In genomic region chr9:61895014-61895413, GRCm38 (mm10) we compare ENCODE assay signal across 13 mouse cellular contexts. TPM values are rescaled to one million over a fixed set of nuclear protein-coding genes. Genes with fewer than 3 reads are reported as not detected.
DNase-seq lines count a peak whose midpoint lies in the region; ATAC-seq lines count a peak whose summit lies in the region.
"Had no signal": no experiment of that assay in that cellular context is flagged by ENCODE, and none has a peak within 500 bp of the region (broad histone marks: within the 10 kb centered on the region; RNA-seq: fewer than 3 reads in every experiment).

No protein-coding gene starts in this region.

- no peaks in the 10 kb centered on the region for H3K9me3 ChIP-seq in embryonic facial prominence, embryonic 12.5 days
- H3K9me3 ChIP-seq in kidney, embryonic 14.5 days (ENCODE audit: control insufficient read depth, low read length) = no peaks in the 10 kb centered on the region
- H3K9me3 ChIP-seq: heart, embryonic 13.5 days; intestine, embryonic 15.5 days had no signal

- H3K27me3 ChIP-seq in embryonic facial prominence, embryonic 12.5 days = peaks cover 10% of the 10 kb centered on the region; the same call in 1 of the 2 replicates
- H3K27me3 ChIP-seq in kidney, embryonic 14.5 days (ENCODE audit: control insufficient read depth, insufficient read depth, low read length) = peaks cover 12% of the 10 kb centered on the region

- H3K36me3 ChIP-seq in embryonic facial prominence, embryonic 12.5 days = no peaks in the 10 kb centered on the region
- H3K36me3 ChIP-seq in kidney, embryonic 14.5 days (ENCODE audit: control insufficient read depth, insufficient read depth, low read length) = no peaks in the 10 kb centered on the region
- H3K36me3 ChIP-seq: heart, embryonic 13.5 days; intestine, embryonic 15.5 days had no signal

- H3K4me3 ChIP-seq in embryonic facial prominence, embryonic 12.5 days = no peak overlapping the region
- H3K4me3 ChIP-seq in kidney, embryonic 14.5 days (ENCODE audit: low read length) = no peak overlapping the region
- H3K4me3 ChIP-seq: heart, embryonic 13.5 days; intestine, embryonic 15.5 days had no signal

- H3K4me1 ChIP-seq in embryonic facial prominence, embryonic 12.5 days = peaks cover 16% of the 10 kb centered on the region
- peaks cover 6% of the 10 kb centered on the region; the same call in 1 of the 2 replicates for H3K4me1 ChIP-seq in kidney, embryonic 14.5 days (ENCODE audit: control insufficient read depth, insufficient read depth, low read length)
- H3K4me1 ChIP-seq: intestine, embryonic 15.5 days had no signal

- no peak overlapping the region for H3K9ac ChIP-seq in embryonic facial prominence, embryonic 12.5 days
- 0 out of 2 replicates have a peak overlapping the region, but pooled peaks have one; percentile 4 for H3K9ac ChIP-seq in kidney, embryonic 14.5 days (ENCODE audit: low read depth, low read length)
- H3K9ac ChIP-seq: heart, embryonic 13.5 days; intestine, embryonic 15.5 days; liver, postnatal 0 days had no signal

- no peak overlapping the region for H3K4me2 ChIP-seq in embryonic facial prominence, embryonic 12.5 days (replicated peaks)
- no peak overlapping the region for H3K4me2 ChIP-seq in kidney, embryonic 14.5 days (replicated peaks; ENCODE audit: low read depth, low read length)
- H3K4me2 ChIP-seq: heart, embryonic 13.5 days; intestine, embryonic 15.5 days had no signal

- no peak for ATAC-seq in embryonic facial prominence, embryonic 12.5 days (ENCODE audit: insufficient number of reproducible peaks, insufficient read depth, low FRiP score, low TSS enrichment)
- peak; percentile 53; the same call in 1 of the 2 replicates for ATAC-seq in kidney, embryonic 14.5 days (ENCODE audit: low FRiP score, low TSS enrichment)
- ATAC-seq in monocyte, adult 5-6 weeks (replicated peaks; ENCODE audit: insufficient number of reproducible peaks, low FRiP score, low TSS enrichment, poor library complexity, severe bottlenecking) = no peak
- ATAC-seq: activated CD4-positive, CD25-positive, alpha-beta regulatory T cell, adult 4 months; forebrain, embryonic 14.5 days; intestine, embryonic 15.5 days; liver, postnatal 0 days had no signal

- 29% methylated on average over 8 of the region's 8 CpGs for WGBS in embryonic facial prominence, embryonic 12.5 days
- WGBS in kidney, embryonic 14.5 days = 39% methylated on average over 8 of the region's 8 CpGs

- 0 out of 2 replicates have a peak overlapping the region, but pooled peaks have one; percentile 5 for H3K27ac ChIP-seq in embryonic facial prominence, embryonic 12.5 days
- peak overlapping the region; percentile 71 for H3K27ac ChIP-seq in kidney, embryonic 14.5 days (ENCODE audit: low read depth, low read length)
- H3K27ac ChIP-seq: heart, embryonic 13.5 days; intestine, embryonic 15.5 days had no signal

- DNase-seq in adrenal gland, postnatal 25 days = peak; percentile 22
- peak; percentile 49 for DNase-seq in lung, postnatal 25 days (ENCODE audit: low spot score)
- no peak for DNase-seq in cerebellum, adult 11 months
- DNase-seq in right cerebral cortex, postnatal 14 days = no peak
- DNase-seq: cerebellum, adult 2 months; liver, postnatal 0 days had no signal

RNA-seq across cellular contexts. Expression of gene Rplp1, which starts 19.3 kb away (rescaled TPM):
- total RNA-seq in adrenal gland, postnatal 25 days (2021) = 1,828 and 1,881 TPM in 2 replicates
- 1,059 and 1,095 TPM in 2 replicates for polyA plus RNA-seq in embryonic facial prominence, embryonic 12.5 days (2016; fragmentation: Nextera tagmentation; extraction: Ambion mirVana)
- polyA plus RNA-seq in kidney, embryonic 14.5 days (2014; fragmentation: Nextera tagmentation; extraction: Ambion mirVana) = 1,603 and 2,211 TPM in 2 replicates
- 2,240 to 3,679 TPM (median 3,046 TPM) in 3 replicates for total RNA-seq in monocyte, adult 5-6 weeks (2017)

RNA-seq across cellular contexts. Expression of gene Kif23, which starts 51.6 kb away (rescaled TPM):
- total RNA-seq in adrenal gland, postnatal 25 days (2021) = 12.0 and 13.8 TPM in 2 replicates
- 110 and 112 TPM in 2 replicates for polyA plus RNA-seq in embryonic facial prominence, embryonic 12.5 days (2016; fragmentation: Nextera tagmentation; extraction: Ambion mirVana)
- 94.6 and 128 TPM in 2 replicates for polyA plus RNA-seq in kidney, embryonic 14.5 days (2014; fragmentation: Nextera tagmentation; extraction: Ambion mirVana)
- total RNA-seq in monocyte, adult 5-6 weeks (2017) = 28.8 to 78.3 TPM (median 41.1 TPM) in 3 replicates

Comparison
In these comparisons a context has a peak if more than half of its experiments do, and no peak if none do; other contexts are left out.
1. DNase-seq: peak in adrenal gland, postnatal 25 days (single experiment) and lung, postnatal 25 days (single experiment); none in cerebellum, adult 11 months (single experiment) and right cerebral cortex, postnatal 14 days (single experiment).